Mouse (Mus musculus) frontal cortex, postnatal 14 days (tissue): ENCODE results near the gene Tnf.

Experiments used
- DNase-seq, 2 experiments: peaks; one replicate each; pipeline ENCODE4 v3.0.0; 2022; ENCODE audit warnings: low spot score in 2 of 2

Gene Tnf

DNA sequence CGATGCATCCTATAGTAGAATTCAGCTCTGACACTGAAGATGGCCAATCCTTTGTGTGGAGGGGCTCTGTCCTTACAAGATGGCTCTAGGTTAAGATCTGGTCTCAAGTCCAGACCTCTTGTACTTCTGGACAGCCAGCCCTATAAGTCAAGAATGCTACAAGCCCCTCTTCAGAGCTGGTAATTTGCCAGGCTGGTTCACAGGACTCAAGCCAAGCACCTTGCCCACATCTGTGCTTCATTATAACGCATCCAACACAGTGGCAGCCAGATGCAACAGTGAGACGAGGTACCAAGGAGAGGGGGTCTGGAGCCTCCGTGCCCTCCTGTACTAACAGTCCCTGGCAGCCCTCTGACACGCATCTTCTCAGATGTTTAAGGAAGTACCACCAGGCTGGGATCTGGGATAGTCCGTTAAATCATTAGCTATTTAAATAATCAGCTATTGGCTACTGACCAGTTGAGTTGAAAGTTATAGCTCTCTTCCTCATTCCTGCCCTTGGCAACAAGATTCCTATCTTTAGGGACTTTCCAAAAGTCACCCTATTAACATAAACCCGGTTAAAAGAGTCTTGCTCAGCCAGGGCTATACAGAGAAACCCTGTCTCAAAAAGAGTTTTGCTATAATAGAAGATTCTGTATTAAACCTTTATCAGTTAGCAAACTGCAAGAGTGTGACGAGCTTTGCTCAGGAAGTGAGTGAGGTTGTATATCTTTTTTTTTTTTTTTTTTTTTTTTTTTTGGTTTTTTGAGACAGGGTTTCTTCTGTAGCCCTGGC is 27.4 kb downstream of the Tnf start:
- no peak for DNase-seq

DNA sequence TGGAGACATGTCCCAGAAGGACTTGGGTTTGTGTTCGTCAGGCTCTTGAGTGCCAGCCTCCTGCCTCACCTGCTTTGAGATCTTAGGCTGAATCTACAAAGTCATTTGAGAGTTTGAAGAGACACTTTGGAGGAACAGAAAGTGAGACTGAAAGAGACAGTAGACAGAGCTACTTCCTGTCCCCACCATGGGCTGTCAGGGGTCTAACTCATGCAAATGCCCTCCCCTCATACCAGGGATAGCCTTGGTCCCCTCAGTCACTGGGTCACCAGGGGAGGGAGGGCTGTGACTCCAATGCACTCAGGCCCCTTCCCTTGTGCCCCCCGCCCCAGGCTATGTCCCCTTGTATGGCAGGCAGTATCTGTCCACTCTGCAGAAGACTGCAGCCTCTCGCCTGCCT is 28.5 kb downstream of the Tnf start:
- DNase-seq = no peak

DNA sequence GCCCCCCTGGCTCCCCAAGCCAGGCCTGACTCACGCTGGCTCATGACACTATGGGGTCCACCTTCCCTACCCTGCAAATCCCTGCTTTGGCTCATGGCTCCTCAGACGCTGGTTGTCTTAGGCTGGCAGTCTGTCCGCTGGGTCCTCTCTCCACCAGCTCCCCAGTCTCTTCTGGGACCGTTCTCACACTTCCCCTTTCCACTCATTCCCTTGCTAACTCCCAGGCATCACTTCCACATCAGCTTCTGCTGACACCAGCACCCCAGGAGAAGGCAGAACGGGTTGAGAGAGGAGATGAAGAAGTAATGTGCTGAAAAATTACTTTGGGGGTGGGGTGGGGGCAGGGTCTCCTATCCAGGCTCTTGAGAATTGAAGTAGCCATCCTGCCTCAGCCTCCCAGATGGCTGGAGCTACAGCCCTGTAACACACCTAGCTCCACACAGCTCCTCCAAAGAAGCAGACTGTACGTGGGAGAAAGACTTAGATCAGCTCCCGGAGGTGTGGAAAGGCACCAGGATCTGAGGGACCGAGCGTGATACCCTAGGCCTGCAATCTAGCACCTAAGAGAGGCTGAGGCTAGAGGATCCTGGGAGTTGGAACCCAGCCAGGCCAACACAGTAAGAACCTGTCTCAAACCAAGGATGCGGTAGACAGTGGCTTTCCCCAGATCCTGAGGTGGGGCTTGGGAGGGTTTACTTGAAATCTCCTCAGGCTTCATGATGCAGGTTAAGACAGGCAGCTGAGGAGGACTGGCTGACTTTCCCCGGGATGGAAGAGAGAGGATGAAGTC is 29.2 kb downstream of the Tnf start:
- no peak for DNase-seq

DNA sequence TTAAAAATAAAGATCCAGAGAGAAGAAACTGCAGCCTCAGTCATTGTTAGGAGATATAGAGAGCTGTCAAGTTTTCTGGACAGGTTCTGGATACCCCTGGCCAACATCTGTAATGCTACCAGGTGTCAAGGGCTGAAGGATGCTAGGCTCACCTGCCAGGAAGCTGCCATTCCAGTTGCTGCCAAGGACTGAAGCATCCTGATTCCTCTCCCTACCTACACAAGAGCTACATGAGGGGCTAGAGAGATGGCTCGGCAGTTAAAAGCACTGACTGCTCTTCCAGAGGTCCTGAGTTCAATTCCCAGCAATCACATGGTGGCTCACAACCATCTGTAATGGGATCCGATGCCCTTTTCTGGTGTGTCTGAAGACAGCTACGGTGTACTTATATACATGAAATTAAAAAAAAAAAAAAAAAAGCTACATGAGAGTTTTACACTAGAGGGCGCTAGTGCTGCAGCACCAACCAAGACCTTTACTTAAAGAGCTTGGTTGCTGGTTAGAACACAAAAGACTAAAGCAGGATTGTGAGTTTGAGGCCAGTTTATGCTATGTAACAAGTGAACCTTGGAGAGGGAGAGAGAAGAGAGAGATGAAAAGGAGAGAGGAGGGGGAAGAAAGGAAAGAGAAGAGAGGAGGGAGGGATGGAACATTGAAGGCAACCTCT is 33.1 kb downstream of the Tnf start:
- DNase-seq = no peak

DNA sequence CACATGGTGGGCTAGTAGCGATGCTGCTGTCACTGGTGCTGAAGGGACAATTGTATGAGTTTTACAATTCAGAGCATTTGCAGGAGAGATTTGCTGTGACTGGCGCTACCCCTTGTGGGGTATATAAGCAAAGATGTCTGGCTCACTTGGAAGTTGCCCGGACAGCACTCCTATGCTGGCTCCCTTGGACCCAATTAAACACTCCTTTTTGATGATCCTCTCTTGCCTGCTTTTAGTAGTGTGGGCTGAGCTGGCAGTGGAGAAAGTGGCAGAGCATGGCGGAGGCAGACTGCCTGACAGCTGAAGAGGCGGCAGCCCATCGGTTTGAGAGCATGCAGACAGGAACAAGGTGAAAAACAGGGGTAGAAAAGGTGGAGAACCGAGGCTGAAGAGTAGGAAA is 34.0 kb downstream of the Tnf start:
- no peak for DNase-seq

- peak in 1 of 2 experiments; percentile 50 for DNase-seq
Measured at GRCm38 (mm10) chr17:35166352-35167035, 35.3 kb downstream of the Tnf start.

DNA sequence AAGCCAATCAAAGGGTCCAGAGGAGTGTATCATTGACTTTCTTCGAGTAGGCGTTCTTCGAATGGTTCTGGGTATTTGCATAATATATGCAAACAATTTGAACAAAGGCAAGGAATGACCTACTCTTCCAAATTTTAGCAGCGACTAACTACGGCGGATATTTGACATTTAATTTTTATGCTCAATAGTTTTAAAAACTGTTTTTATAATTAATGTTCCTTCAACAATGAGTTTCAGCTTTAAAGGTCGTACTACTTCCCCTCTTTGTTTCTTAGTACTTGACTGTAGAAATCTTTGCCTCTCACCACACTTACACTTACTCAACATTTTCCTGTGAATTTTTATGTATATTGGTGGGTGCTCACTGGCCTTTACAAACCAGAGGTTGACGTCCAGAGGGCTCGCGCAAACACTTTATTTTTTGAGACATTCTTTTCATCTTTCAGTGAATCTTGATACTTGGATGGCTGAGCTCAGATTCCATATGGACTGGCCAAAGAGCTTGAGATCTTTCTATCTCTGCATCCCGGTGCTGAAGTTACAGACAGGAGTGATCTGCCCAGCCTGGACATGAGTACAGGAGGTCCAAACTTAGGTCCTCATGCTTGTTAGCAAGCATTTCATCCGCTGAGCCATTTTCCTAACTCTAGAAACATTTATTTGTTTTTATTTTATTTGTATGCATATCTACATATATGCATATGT is 36.2 kb downstream of the Tnf start:
- DNase-seq = no peak

DNA sequence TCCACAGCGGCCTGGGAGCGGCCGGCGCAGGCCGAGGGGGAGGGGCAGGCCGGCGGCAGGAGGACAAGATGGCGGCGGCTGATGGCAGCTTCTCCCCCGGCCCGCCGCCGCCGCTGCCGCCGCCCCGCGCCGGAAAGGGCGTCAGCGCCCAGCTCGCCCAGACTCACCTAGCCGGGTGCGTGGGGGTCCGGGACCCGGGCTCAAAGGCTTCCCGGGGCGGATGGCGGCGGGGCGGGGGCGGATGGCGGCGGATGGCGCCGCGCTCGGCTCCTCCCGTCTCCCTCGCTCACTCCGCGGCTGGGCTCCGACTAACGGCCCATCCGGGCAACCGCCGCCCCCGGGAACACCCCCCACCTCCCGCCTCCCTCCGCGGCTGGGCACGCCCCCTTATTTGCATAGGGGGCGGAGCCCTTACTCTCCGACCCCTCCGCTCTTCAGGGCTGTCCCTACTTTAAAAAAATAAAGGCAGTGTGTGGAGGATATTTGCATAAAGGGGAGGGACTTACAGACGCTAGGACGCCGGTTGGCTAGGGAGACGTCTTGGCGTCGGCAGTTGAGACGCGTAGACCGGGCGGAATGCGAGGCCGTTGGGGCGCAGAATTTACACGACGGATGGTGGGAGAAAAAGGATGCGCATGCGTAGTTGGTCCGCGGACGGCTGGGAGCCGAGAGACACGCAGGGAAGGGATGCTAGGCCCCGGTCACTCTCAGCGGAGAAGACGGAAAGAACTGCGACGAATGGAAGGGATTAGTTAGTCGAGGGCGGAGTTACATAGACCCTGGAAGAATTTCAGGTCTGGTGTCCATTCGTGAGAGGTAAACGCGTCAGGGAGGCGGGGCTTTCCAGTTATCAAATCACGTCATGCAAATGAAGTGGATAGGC is 37.0 kb downstream of the Tnf start, which contains the start of gene Prrc2a:
Gene Prrc2a, minus strand, starts transcription at position 330 of the 883 bp plus-strand sequence.
- DNase-seq = peak; percentile 99

- no peak for DNase-seq
Measured at GRCm38 (mm10) chr17:35164218-35164567, 37.6 kb downstream of the Tnf start.

DNA sequence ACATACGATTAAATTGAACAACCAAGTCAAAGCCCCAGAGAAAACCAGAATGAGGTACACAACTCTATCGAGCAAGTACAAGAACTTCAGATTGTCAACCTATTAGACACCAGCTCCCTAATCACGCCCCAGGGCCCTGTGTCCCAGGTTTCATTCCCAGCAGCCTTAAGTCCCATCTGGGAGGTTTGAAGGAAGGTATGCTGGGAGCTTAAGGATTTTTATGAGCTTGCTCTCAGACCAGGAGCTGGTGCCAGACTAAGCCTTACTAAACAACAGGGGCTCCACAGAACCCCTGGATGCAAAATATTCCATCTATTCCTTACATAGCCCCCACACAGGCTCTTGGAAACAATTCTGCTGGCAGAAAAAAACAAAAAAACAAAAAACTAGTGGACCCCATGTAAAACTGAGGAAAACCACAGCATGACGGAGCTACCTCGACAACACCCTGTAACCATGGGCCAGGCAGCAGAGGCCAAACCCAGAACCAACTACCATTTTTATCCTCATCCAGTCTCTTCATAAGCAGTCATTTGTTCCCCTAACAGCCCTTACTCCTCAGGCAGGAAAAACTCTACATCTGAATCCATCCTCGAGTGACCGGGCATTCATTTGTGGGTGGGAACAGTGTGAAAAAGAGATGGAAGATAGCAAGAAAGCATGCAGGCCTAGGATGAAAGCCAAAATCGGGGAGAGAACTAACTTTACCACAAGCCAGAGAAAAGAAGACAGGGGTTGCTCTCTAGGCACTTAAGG is 38.3 kb downstream of the Tnf start:
- no peak for DNase-seq

DNA sequence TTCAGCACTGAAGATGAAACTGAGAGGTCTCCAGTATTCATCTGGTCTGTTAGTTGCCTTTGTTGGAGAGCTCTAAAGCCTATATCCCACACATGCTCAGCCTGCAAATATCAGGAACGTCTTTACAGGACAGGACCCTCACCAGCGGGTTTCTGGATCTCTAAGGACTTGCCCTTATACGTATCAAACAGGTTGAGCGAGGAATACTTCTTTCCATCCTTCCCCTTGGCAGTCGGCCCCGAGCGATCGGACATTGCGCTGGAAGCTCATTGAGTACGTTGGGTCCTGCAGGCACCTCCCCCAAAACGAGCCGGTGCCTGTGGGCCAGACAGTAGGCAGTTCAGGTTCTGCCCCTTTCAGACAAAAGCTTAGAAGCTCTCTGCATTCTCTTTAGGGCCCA is 39.1 kb downstream of the Tnf start:
- no peak for DNase-seq

DNA sequence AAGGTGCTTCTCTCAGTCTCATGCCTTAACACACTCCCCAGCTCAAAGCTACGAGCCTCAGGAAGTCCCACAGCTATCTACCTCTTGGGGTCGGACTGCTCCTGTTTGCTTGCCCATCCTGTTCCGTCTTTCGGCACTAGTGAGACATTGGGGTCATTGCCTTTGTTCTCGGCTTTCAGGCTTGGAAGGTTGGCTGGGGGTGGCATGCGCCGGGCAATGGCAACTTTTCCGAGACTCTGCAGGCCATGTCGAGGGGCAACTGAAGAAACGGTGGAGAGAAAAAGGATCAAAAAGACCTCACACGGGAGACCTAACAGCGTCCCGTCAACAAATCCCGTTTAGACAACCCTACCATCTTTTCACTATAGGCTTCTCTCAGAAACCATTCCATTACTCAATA is 39.7 kb downstream of the Tnf start:
- DNase-seq = no peak

GRCm38 (mm10) chr17:35161421-35161820 is 40.4 kb downstream of the Tnf start:
- DNase-seq = no peak

- no peak for DNase-seq
Measured at GRCm38 (mm10) chr17:35159638-35160037, 42.2 kb downstream of the Tnf start.

GRCm38 (mm10) chr17:35158850-35159593 is 42.8 kb downstream of the Tnf start:
- no peak for DNase-seq

- no peak for DNase-seq
Measured at GRCm38 (mm10) chr17:35157661-35158175, 44.1 kb downstream of the Tnf start.

DNA sequence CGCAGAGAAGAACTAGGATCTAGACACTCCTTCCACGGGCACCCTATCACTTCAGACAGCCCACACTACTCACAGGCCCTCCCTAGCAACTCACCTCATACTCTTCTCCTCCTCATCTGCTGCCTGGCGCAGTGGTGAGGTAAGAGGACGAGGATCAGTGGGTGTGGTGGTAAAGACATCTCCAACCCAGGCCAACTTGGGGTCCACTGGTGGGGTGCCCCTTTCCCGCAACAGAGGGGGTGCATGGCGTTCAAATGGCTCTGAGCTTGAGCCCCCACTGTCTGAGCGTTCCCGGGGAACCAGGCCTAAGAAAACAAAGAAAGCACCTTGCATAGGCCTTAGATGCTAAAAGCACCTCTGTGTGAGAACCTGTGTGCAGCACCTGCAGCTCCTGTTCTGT is 44.6 kb downstream of the Tnf start:
- no peak for DNase-seq

GRCm38 (mm10) chr17:35156461-35157200 is 45.2 kb downstream of the Tnf start:
- DNase-seq = no peak
